Mouse (Mus musculus) MN1 (cell line): ENCODE measurements around the gene Tmtc2.

Experiments
- DNase-seq: peaks from one replicate; pipeline ENCODE4 v3.0.0-alpha.2; 2016; ENCODE audit warnings: low spot score

The Tmtc2 gene

DNA sequence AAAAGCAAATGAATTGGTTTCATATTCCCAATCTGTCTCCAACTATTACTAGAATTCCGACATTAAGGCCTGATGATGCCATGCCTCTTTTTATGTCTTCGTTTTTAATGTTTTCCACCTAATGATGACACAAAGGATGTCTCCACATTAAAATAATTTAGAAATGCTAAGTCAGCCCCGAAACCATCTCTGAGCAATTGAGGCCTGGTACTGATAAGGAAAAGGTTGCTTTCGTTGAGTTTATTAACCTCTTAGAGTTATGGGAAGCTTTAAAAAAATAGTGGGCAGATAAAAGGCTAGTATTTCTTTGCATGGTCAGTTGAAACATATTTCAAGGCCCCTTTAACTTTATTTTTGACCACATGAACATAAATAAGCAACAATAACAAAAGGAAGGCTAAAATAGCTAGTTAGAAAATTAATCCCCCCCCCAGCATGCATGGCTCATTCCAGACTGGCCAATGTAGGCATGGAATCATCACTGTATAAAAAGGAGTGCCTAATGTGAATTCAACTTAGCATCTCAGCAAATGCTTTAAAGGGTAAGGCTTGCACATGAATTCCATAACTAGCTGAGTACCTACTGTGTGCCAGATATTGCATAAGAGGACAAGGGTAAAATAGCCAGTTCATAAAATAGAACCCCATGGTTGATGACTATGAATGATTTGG lies 168.3 kb downstream of the Tmtc2 start:
- DNase-seq: no peak

DNA sequence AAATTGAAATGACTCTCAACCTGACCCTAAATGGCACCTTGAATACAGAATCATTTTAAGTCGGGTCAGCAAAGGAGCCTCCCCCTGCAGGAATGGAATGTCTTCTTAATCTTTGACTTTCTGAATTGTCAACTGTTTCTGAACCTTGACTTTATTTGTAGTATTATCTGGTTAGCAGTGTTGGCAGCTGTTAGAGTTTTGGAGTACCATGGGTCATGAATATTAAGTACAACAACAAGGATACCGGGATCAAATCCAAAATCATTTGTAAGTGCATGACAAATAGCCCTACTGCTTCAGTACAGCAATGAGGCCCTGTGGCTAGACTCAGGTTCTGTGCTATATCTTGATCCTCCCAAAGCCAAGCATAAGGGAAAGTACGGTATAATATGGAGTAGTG lies 170.3 kb downstream of the Tmtc2 start:
- DNase-seq: no peak

DNA sequence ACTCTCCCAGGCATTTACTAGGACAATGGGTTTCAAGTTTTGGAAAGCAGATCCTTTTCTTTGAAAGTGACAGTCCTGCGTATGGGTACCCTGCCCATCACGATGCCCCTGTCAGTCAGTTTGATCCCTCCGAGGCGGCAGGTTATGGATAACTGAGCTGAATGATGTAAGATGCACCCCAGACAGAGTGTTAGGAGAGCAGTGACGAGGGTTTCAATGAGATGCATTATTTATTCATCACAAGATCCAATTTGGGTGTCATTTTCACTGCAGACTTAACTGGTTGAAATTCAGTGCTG lies 171.8 kb downstream of the Tmtc2 start:
- DNase-seq: no peak

DNA sequence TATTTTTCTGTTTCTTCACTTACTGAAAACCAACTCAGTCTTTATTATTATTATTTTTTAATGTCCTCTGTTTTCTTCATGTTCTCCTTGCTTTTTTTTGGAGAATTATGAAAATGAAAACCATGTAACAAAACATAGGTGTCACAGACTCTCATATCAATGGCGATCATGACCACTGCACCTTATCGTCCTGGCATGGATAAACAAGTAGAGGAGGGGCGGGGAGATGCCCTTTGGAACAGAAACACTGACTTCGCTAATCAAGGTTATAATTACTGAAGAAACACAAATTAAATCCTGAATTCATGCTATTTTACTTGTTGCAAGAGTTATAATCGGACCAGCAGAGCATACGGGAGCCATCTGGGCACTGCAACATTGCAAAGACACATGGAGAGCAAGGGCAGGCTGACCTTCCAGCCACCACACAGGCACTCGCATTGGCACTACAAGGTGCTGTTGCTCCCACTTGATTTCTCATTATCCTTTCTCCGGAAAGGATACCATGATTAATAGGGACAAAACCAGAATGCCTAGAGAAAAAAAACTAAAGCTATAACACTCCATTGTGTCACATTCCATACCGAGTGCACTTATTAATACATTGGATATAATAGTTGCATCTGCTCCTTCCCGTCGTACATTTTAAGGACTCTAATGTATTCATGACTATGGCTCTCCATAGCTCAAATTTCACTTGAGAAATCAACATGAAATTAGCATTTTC lies 172.3 kb downstream of the Tmtc2 start:
- DNase-seq: no peak

DNA sequence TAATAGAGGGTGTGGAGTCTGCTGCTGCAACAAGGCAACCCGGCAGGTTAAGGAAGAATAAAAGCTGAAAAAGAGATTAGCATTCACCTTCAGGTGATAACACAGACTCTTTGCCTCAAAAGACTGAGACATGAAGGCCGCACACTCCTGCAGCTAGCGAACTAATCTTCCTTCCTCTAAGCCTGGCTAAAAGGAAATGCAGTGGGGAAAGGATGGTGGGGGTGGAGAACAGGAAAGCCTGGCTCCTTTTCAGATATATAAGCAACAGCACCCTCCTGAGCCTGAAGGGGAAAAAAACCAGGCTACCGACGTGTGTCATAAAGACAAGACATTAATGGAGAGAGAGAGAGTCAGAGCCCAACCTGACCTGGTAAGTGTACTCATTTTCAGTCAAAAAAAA lies 174.9 kb downstream of the Tmtc2 start:
- no peak for DNase-seq

DNA sequence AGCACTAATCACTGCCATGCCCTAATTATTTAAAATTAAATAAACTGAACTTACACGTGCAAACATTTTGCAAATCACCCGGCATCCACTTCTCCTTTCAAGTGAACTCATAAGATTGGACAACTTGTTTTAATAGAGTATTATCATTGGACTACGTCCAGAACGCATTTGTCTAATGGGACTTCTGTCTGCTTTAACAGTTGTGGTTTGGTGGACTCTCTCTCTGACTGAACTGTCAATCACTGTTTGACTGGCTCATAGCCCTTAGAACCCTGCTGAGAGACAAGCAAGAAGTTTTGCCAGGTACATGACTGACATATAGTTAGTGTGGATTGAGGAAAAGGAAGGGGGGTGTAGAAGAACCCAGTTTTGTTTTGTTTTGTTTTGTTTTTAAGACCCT lies 190.2 kb downstream of the Tmtc2 start:
- DNase-seq: peak; percentile 22

DNA sequence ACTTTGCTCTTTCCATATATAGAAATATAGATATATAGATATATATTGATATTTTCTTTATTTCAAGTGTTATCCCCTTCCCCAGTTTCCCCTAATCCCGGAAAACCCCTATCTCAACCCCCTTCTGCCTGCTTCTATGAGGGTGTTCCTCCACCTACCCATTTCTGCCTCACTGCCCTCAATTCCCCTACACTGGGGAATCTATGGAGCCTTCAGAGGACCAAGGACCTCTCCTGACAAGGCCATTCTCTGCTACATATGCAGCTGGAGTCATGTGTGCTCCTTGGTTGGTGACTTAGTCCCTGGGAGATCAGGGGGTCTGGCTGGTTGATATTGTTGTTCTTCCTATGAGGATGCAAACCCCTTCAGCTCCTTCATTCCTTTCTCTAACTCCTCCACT lies 192.5 kb downstream of the Tmtc2 start:
- no peak for DNase-seq

DNA sequence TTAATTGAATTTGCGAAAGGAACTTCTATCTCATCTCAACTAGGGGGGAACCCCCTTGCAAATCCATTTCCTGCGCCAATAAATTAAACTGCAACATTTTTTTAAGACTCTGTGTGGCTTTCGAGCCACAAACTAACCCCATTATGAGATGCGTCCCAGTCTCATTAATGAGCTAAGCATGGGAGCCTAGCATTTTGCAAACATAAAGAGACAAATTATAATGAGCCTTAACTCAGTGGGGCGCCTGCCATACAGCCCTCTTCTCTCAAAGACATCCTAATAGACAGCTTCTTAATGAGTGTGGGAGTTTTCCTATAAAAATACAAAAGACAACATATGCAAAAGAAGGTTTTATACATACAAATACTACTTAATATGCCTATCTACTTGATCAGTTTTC lies 193.0 kb downstream of the Tmtc2 start:
- DNase-seq: no peak

DNA sequence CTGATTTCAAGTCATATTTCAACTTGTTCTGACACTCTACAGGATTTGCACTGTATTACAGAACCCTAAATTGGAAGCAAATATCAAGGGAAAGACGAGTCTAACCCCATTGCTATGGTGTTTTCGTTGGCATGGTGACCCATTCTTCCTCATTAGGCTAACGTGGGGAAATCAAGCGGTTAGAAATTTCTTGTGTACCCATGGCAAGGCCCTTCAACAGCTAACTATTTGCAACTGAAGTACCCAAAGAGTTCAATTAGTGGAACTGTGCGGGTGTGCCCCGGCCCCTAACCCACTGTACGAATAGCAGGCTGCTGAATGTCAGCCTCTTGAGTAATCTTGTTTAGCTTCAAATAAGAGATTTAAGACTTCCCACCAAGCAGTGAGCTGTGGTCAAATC lies 193.7 kb downstream of the Tmtc2 start:
- peak; percentile 42 for DNase-seq

DNA sequence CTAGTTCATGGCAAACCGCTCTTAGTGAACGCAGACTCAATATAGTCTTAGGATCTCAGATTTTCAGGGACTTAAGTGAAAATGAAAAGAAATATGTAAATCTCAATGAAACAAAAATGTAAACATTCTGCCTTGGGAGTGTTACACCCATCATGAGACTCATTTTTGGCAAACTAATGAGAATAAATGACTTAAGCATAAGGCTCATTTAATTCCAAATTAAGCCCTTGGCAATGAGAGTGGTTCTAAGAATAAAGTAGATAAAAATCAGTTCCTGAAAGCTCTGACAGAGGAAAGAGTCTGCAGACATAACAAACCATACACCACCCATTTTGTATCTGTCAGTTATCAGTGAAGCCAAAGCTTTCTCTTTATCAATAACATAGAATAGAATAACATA lies 196.5 kb downstream of the Tmtc2 start:
- DNase-seq: no peak

DNA sequence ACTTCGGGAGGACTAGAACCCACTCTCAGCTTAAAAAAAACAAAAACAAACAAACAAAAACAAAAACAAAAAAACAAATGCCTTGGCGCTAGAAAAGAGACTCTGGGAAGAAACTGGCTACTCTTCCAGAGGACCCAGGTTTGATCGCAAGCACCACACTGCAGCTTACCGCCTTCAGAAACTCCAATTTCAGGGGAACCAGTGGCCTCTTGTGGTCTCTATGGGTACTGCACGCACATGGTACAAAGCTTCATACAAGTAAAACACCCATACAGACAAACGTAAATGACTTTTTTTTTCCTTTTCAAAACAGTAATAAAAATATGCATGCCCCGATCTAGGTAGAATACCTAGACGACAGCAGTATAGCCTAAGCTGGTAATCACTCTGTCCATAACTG lies 201.0 kb downstream of the Tmtc2 start:
- DNase-seq: no peak

DNA sequence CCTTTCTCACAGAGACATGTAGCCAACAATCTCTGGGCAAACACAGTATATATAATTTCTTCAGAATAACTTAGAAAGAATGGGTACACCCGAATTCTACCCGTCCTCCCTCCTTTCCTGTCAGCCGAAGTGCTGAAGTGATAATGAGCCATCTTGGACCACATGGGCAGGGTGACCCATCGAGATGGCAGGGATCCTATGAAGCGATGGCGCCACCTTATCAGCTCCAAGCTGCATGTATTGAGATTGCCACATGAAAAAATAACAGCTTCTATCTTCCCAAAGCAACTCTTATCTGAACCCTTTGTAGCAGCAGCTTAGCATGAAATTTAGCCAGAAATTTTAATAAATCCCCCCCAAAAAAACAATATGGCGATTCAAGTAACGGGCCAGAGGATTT lies 206.0 kb downstream of the Tmtc2 start:
- no peak for DNase-seq

DNA sequence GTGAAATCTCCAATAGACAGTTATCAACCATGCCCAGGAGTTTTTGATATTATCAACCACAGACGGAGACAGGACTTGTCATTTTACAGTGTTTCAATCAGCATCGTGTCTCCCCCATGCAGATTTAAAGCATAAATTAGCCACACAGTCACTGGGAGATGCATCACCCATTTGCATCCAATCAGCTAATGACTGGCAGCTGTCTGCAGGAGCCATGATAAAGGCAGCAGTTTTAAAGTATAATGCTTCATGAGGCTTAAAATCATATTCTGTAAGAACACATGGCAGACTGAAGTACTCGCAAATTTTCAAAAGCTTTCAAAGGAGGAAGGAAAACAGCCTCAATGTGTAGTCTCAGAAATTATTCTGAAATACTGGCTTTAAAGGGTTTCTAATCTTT lies 209.8 kb downstream of the Tmtc2 start:
- no peak for DNase-seq

DNA sequence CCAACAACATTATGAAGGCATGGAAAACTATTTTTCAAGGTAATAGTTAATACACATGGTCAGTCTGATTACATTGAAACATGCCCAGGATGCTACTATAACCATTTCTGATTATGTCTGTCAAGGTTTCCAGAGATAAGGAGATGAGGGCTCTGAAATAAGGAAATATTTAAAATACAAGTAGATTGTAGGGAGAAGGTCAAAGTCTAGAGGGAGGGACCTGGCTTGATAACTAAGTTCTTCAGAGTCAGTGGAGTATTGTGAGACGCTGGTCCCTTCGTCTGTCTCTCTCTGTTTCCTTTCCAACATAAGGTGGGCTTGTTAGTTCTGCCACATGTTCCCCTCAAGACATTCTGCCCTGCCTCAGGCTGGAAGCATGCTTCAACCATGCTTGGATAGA lies 223.9 kb downstream of the Tmtc2 start:
- no peak for DNase-seq

DNA sequence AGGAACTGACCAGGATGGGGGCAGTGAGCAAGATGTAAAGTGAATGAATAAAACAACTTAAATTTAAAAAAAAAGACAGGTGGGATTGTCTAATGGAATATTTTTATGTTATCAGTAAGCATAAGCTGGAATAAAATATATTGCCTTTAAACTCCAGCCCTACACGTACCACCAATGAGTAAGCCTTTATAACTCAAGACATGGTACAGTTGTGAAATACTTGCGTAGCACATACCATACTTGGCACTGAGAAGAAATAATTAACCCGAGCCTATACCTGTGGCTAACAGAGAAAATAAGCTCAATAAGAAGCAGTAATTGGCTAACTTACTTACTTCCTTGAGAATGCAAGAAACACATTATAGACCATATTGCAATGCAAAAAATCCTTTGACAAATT lies 228.3 kb downstream of the Tmtc2 start:
- no peak for DNase-seq

DNA sequence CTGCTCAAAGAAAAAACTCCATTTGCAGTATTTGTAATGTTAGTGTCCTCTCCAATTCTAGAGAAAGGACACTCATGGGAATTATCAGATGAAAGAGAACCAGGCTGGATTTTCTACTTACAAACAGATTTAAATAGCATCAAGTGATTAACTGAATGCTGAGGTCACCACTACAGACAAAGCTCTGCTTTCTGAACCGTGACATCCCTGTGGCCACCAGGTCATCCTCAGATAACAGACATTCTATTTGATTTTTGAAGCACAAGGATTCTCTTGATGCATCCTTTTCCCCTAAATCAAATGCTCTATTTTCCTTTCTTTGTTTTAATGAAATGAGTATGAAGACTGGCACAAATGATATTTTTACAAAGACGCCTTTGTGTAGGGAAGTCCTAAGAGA lies 241.4 kb downstream of the Tmtc2 start:
- DNase-seq: peak; percentile 48

DNA sequence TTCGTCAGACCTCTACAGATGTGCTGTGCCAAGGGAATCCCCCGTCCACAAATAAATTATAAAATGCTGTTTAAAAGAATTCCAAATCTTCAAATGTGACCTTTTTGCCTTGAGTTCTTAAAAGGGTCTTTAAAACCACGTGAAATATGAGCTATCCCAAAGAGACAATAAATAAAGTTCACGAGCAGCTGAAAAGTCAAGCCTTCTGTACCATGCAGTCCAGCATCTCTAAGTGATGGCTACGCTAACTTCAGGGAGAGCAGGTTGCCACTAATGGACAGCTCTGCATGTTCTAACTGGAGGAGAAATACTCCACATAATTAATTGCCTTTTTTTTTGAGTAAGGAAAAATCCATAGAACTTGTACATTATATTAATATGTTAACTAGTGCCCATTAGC lies 243.9 kb downstream of the Tmtc2 start:
- DNase-seq: no peak

DNA sequence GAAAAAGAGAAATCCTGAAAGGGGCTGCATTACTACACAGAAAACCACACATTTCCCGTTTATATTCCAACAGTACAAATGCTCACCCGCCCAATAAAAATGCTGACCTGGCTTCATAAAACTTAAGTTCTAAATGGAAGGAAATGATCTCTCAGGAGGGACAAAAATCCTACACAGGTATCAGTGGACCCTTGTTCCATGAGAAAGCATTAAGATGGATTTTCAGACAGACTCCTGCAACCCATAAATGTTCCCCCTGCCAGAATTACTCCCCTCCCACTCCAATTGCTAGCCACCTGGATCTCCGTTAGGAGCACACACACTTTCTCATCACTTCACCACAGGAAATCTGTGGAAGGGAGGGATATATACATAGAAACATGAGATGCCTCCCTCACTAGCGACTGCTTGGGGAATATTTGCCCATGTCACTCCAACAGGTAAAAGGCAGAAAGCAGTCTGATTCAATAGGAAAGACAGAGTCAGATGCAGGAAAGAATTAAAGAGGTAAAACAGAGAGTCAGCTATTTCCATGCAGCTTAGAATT lies 250.5 kb downstream of the Tmtc2 start:
- DNase-seq: no peak

DNA sequence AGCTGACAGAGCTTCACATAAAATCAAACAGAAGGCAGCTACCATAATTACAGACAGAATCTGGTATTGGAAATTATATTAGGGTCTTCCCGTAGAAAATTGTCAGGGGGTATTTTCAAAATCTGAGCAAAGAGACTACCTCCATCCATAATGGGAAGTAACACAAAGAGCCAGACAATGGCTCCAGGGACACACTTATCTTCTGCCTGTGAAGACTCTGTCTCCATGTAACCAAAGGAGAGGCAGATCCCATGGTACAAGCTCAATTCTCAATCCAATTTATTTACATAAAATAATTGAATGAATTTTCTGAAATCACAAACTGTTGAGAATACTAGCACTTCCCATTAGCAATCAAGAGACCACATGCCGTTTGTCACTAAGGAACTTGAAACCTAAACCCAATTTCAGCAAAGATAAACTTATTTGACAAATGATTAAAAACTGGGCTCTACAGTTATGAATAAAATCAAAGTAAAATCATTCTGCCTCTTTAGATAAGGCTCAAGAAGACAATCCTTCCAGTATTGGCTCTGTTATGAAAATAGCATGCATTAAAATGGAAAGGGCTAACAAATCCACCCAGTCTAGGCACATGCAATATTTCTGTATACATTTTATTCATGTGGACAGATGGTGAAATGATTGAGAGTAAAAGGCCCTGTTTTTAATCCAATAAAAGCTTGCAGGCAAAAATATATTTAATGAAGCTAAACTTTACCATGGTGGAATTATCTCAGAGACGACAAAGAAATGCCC lies 254.8 kb downstream of the Tmtc2 start:
- no peak for DNase-seq

DNA sequence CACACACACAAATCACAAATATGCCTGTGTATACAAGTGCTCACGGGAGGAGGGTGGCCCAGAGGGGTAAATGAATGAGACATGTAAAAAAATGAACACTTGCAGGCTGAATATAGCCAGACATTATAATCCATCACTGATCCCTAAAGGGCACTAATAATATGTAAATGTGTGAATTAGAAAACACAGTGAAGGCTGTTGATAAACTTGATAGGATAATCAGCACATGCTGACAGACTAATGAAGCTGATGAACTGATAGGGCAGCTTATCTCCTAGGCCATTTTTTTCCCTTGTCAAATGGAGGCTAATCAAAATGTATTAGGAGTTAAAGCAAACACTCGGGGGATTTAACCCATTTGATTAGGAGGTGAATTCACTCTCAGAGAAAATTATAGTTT lies 255.4 kb downstream of the Tmtc2 start:
- DNase-seq: no peak

DNA sequence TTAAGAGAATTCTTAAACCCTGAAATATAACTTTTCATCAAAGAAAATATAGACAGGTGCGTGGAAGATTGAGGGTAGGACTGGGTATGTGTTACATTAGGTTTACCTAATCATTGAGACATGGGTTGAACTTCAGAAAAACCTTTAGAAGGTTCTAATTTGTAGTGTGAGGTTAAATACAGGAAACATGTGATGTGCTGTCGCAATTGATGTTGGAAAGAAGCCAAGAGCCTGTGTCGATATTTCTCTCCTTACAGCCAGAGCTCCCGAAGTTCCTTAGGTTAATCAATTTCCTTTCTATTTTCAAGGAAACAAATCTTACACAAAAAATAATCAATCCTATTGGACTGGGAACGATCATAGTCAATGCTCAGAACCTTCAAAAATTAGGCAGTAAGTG lies 261.3 kb downstream of the Tmtc2 start:
- no peak for DNase-seq

DNA sequence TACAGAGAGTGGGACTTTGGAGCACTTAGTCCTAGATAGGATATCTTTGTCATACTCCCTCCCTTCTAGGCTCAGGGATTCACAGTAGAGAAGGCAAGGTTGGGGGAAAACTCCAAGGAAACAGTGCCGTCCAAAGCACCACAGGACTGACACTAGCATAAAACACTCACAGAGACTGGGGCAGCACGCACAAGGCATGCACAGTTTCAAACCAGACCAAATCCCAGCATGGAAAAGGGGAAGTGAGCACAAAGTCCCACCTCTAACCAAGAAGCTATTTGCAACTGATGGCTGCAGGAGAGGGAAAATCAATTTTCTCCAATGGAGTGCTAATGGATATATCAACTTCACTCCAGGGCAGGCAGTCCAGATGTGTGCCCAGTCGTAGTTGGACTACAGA lies 276.7 kb downstream of the Tmtc2 start:
- DNase-seq: no peak

DNA sequence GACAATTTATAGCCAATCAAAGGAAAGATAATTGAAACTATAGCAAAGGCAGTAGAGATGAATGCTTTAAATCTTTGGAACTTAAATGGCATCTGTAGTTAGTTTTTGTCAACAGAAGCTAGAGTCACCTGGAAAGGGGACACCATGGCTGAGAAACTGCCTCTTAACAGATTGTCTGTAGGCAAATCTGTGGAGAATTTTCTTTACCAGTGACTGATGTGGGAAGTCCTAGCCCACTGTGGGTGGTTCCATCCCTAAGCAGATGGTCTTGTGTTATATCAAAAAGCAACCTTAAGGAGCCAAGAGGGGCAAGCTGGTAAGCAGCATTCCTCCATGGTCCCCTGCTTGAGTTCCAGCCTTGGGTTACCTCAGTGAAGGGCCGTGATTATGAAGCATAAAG lies 281.3 kb downstream of the Tmtc2 start:
- DNase-seq: no peak
